Mouse (Mus musculus) CH12.LX (cell line): Measurements from ENCODE around the gene Ifrd2. TPM values are rescaled to one million over a fixed set of nuclear protein-coding genes. Genes with fewer than 3 reads are reported as not detected.

Experiments
- DNase-seq: peaks from one replicate; pipeline ENCODE4 v3.0.0-alpha.2; 2013; ENCODE audit errors: extremely low read depth
- H3K27ac ChIP-seq: 2 replicates; pipeline ENCODE4 v1.5.1; 2012; ENCODE audit warnings: low read depth, mild to moderate bottlenecking, control low read depth, moderate library complexity; ENCODE audit not compliant: insufficient read depth
- H3K27me3 ChIP-seq: replicated peaks from 2 replicates; pipeline ENCODE3; 2012; ENCODE audit warnings: inconsistent platforms
- H3K36me3 ChIP-seq, 2 experiments: replicated peaks in 1 of 2; 2 replicates each; pipeline versions ENCODE3 to v1.6.1; 2012; ENCODE audit warnings: inconsistent platforms in 1 of 2, low read length in 1 of 2, mild to moderate bottlenecking in 1 of 2, mixed read lengths in 1 of 2, moderate library complexity in 1 of 2; ENCODE audit not compliant: control insufficient read depth in 1 of 2, insufficient read depth in 1 of 2
- H3K4me1 ChIP-seq, 2 experiments: 2 replicates each; pipeline ENCODE4 v1.6.1; 2012; ENCODE audit warnings: inconsistent platforms in 1 of 2, moderate library complexity in 1 of 2; ENCODE audit not compliant: insufficient read depth in 2 of 2, control insufficient read depth in 1 of 2
- H3K4me2 ChIP-seq: 2 replicates; pipeline ENCODE4 v1.6.1; 2012; ENCODE audit warnings: low read depth, mild to moderate bottlenecking, control low read depth; ENCODE audit not compliant: poor library complexity, insufficient read depth, severe bottlenecking
- H3K4me3 ChIP-seq, 3 experiments: fragments of 150-350 bp in 1 of 3; sonication (generic) in 1 of 3; replicated peaks in 1 of 3; 2 replicates each; pipeline versions ENCODE3 to v1.5.1; 2011 to 2012; ENCODE audit warnings: low read depth in 2 of 3, low read length in 2 of 3, mild to moderate bottlenecking in 2 of 3, moderate library complexity in 2 of 3, control low read depth in 1 of 3, improper control_type of control experiment in 1 of 3, inconsistent platforms in 1 of 3, mixed read lengths in 1 of 3; ENCODE audit not compliant: poor library complexity in 1 of 3
- H3K79me2 ChIP-seq: replicated peaks from 2 replicates; pipeline ENCODE4 v1.6.1; 2012; ENCODE audit warnings: mild to moderate bottlenecking, moderate library complexity; ENCODE audit not compliant: control insufficient read depth, poor library complexity, insufficient read depth, severe bottlenecking; ENCODE audit errors: extremely low read depth
- H3K9ac ChIP-seq: 2 replicates; pipeline ENCODE4 v1.6.1; 2012; ENCODE audit warnings: low read depth, mild to moderate bottlenecking, control low read depth, moderate library complexity; ENCODE audit not compliant: insufficient read depth
- H3K9me3 ChIP-seq: replicated peaks from 2 replicates; pipeline ENCODE3; 2012; ENCODE audit warnings: low read length, inconsistent platforms, mixed read lengths
- BHLHE40 ChIP-seq: IDR thresholded peaks from 2 replicates; pipeline ENCODE4 v1.6.1; 2011; ENCODE audit warnings: mild to moderate bottlenecking, low read depth, low read length, improper control_type of control experiment
- CHD1 ChIP-seq: IDR thresholded peaks from 2 replicates; pipeline ENCODE4 v1.6.1; 2012; ENCODE audit warnings: low read depth, low read length, improper control_type of control experiment, inconsistent platforms
- CTCF ChIP-seq, 2 experiments: IDR thresholded peaks in 1 of 2; conservative IDR thresholded peaks in 1 of 2; 2 replicates each; pipeline ENCODE4 v1.5.1; 2011 to 2012; ENCODE audit warnings: low read depth in 2 of 2, low read length in 2 of 2, improper control_type of control experiment in 1 of 2, inconsistent platforms in 1 of 2, mild to moderate bottlenecking in 1 of 2, moderate library complexity in 1 of 2
- E2F4 ChIP-seq: IDR thresholded peaks from 2 replicates; pipeline ENCODE4 v1.6.1; 2011; ENCODE audit warnings: low read depth, low read length, improper control_type of control experiment; ENCODE audit not compliant: insufficient replicate concordance
- EP300 ChIP-seq: IDR thresholded peaks from 2 replicates; pipeline ENCODE4 v1.6.1; 2011; ENCODE audit warnings: low read length, improper control_type of control experiment
- ETS1 ChIP-seq: conservative IDR thresholded peaks from 2 replicates; pipeline ENCODE4 v1.6.1; 2012; ENCODE audit warnings: low read depth, mild to moderate bottlenecking, inconsistent platforms, low read length, improper control_type of control experiment, moderate library complexity
- HCFC1 ChIP-seq: IDR thresholded peaks from 2 replicates; pipeline ENCODE4 v1.6.1; 2012; ENCODE audit warnings: low read depth, mild to moderate bottlenecking, inconsistent platforms, low read length, improper control_type of control experiment
- JUN ChIP-seq: IDR thresholded peaks from 2 replicates; pipeline ENCODE4 v1.6.1; 2011; ENCODE audit warnings: low read depth, mild to moderate bottlenecking, low read length, improper control_type of control experiment, moderate library complexity; ENCODE audit not compliant: insufficient read depth
- MAFK ChIP-seq: IDR thresholded peaks from 2 replicates; pipeline ENCODE4 v1.6.1; 2011; ENCODE audit warnings: low read length, improper control_type of control experiment; ENCODE audit not compliant: insufficient replicate concordance
- MAZ ChIP-seq: IDR thresholded peaks from 2 replicates; pipeline ENCODE4 v1.6.1; 2012; ENCODE audit warnings: low read depth, mild to moderate bottlenecking, inconsistent platforms, low read length, improper control_type of control experiment, moderate library complexity
- MEF2A ChIP-seq: IDR thresholded peaks from 2 replicates; pipeline ENCODE4 v1.6.1; 2014; ENCODE audit warnings: low read depth, mild to moderate bottlenecking, inconsistent platforms, low read length, improper control_type of control experiment, borderline replicate concordance
- MYC ChIP-seq: IDR thresholded peaks from 2 replicates; pipeline ENCODE4 v1.6.1; 2011; ENCODE audit warnings: low read depth, mild to moderate bottlenecking, improper control_type of control experiment, low read length
- PAX5 ChIP-seq: IDR thresholded peaks from 2 replicates; pipeline ENCODE4 v1.6.1; 2012; ENCODE audit warnings: low read length, inconsistent platforms, mixed read lengths
- POLR2A ChIP-seq: IDR thresholded peaks from 2 replicates; pipeline ENCODE4 v1.6.1; 2011; ENCODE audit warnings: low read depth, mild to moderate bottlenecking, improper control_type of control experiment, low read length
- RAD21 ChIP-seq: IDR thresholded peaks from 2 replicates; pipeline ENCODE4 v1.6.1; 2011; ENCODE audit warnings: low read depth, mild to moderate bottlenecking, low read length, improper control_type of control experiment, moderate library complexity
- RCOR1 ChIP-seq: conservative IDR thresholded peaks from 2 replicates; pipeline ENCODE4 v1.6.1; 2012; ENCODE audit warnings: low read depth, mild to moderate bottlenecking, inconsistent platforms, low read length, improper control_type of control experiment
- SIN3A ChIP-seq: IDR thresholded peaks from 2 replicates; pipeline ENCODE4 v1.6.1; 2012; ENCODE audit warnings: low read length, improper control_type of control experiment, inconsistent platforms
- SMC3 ChIP-seq: IDR thresholded peaks from 2 replicates; pipeline ENCODE4 v1.6.1; 2011; ENCODE audit warnings: low read depth, low read length, improper control_type of control experiment
- TCF12 ChIP-seq: IDR thresholded peaks from 2 replicates; pipeline ENCODE4 v1.6.1; 2014; ENCODE audit warnings: low read depth, mild to moderate bottlenecking, inconsistent platforms, low read length, improper control_type of control experiment
- USF1 ChIP-seq: IDR thresholded peaks from 2 replicates; pipeline ENCODE4 v1.6.1; 2014; ENCODE audit warnings: low read depth, mild to moderate bottlenecking, inconsistent platforms, low read length, improper control_type of control experiment
- USF2 ChIP-seq: conservative IDR thresholded peaks from 2 replicates; pipeline ENCODE4 v1.6.1; 2011; ENCODE audit warnings: low read depth, low read length, improper control_type of control experiment
- ZNF384 ChIP-seq: IDR thresholded peaks from 2 replicates; pipeline ENCODE4 v1.6.1; 2012; ENCODE audit warnings: low read depth, low read length, improper control_type of control experiment, inconsistent platforms
- dilution Hi-C: fragments of 300-500 bp; cut with MboI; formaldehyde crosslinking; loops from 2 replicates; pipeline ENCODE4 v1.14.3; 2020; ENCODE audit warnings: low sequenced_read_pairs; ENCODE audit not compliant: extremely low pct_unique_long_range_greater_than_20kb, extremely low pct_ligation_motif_present
- in situ Hi-C: fragments of 300-500 bp; cut with MboI; formaldehyde crosslinking; loops from 3 replicates; pipeline ENCODE4 v1.14.3; 2019; ENCODE audit warnings: low sequenced_read_pairs, low pct_ligation_motif_present, low pct_unique_long_range_greater_than_20kb, mixed read lengths
- polyA plus RNA-seq: library from polyadenylated mRNA; unstranded; fragments of >175 nt; gene quantifications from 2 replicates; pipeline ENCODE4 v1.2.1, GENCODE M21; 2012; ENCODE audit warnings: low read depth; ENCODE audit not compliant: insufficient read length
- total RNA-seq, 2 experiments: library from RNA; depleted of rRNA; stranded (reverse); fragments of 300-350 nt in 1 of 2; fragments of >200 nt in 1 of 2; gene quantifications; 2 replicates each; pipeline ENCODE4 v1.2.3; 2012 to 2014

Gene Ifrd2
- total and polyA plus RNA-seq, 3 experiments: 62.8 to 143 (median 91.3) TPM

- peaks cover 30 to 74% of the 10 kb centered on the region in 2 experiments for H3K36me3 ChIP-seq
- no peak overlapping the region for H3K4me2 ChIP-seq
- in situ Hi-C loops: no loop called here
- H3K9ac ChIP-seq: no peak overlapping the region
- no peaks in the 10 kb centered on the region for H3K9me3 ChIP-seq
- no peaks in the 10 kb centered on the region for H3K27me3 ChIP-seq
- DNase-seq: no peak
- no peak for TF ChIP-seq MAFK
- TF ChIP-seq CTCF (conservative IDR thresholded peaks at IDR 0.05 in 1 of 2, IDR thresholded peaks at IDR 0.05 in 1 of 2; ENCODE audit: low read depth in 2 of 2, low read length in 2 of 2): peak in 1 of 2 experiments; percentile 15; a peak in 1 of 4 replicates
- H3K4me1 ChIP-seq: peaks cover 31 to 64% of the 10 kb centered on the region in 2 experiments
- no peak overlapping the region for H3K27ac ChIP-seq
- dilution Hi-C loops: no loop called here
- H3K4me3 ChIP-seq: no peak overlapping the region
- H3K79me2 ChIP-seq: peaks cover 55% of the 10 kb centered on the region
Observed at GRCm38 (mm10) chr9:107625351-107626128, 38.1 kb downstream of the Ifrd2 start.

DNA sequence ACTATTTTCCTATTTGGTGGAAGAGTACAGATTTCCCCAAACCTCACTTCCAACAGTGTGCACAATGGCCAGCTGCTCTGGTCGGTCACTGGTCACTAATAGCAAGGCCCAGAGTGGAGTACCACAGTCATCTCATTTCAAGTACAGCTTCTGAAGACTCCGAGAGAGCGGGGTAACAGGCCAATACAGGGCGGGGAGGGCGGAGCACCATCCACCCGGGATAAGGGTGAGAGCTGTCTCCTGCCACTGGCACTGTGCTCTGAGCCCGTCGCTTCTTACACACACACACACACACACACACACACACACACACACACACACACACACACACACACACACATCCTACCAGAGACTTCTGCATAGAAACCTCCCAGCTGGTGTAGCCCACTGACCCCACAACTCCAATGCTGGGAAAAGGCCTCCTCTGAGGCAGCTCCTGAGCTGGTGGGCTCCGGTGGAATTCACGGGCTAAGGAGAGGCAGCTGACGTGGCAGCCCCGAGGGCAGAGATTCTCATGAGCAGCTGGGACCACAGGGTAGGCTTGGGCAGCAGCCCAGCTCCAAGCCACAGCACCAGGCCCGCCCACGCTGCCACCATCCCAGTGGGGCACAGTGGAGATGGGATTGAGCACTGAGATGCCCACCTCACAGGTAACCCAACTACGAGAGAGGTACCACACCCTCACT, 38.9 kb downstream of the Ifrd2 start:
- Histone ChIP-seq H3K4me3 (no peak overlapping the region), H3K4me2 (no peak overlapping the region), H3K27ac (no peak overlapping the region), H3K9ac (no peak overlapping the region), H3K79me2 (peaks cover 63% of the 10 kb centered on the region), H3K9me3 (no peaks in the 10 kb centered on the region), H3K4me1 (peaks cover 33 to 72% of the 10 kb centered on the region in 2 experiments), H3K27me3 (no peaks in the 10 kb centered on the region), H3K36me3 (peaks cover 29 to 75% of the 10 kb centered on the region in 2 experiments)
- dilution Hi-C loops: no loop called here
- TF ChIP-seq RCOR1 (no peak), JUN (no peak), CHD1 (no peak), MEF2A (no peak), HCFC1 (no peak), MAFK (no peak), ZNF384 (no peak), SMC3 (no peak), E2F4 (no peak)
- in situ Hi-C loops: no loop called here
- DNase-seq: no peak

DNA sequence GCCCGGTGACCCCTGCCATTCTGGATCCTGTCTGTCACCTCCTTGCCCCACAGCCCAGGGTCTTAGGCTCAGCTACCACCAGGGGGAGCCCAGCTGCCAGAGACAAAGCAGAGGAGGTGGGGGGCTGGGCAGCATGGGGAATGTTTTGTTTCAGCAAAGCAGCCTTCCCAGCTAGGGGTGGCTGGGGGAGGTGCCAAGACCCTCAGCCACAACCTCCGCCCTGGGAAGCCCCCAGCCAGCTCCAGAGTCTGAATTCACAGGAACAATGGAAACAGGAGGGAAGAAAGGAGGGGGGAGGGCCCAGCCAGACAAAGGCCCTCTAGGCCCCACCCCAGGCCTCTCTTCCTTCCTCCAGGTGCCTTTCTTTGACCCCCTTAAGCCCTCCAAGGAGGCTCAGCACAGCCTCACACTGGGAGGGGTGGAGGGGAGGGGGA, 39.4 kb downstream of the Ifrd2 start:
- Histone ChIP-seq H3K9me3 (no peaks in the 10 kb centered on the region), H3K4me1 (peaks cover 33 to 77% of the 10 kb centered on the region in 2 experiments), H3K4me2 (no peak overlapping the region), H3K27me3 (no peaks in the 10 kb centered on the region), H3K9ac (peak overlapping the region; percentile 2; the same call in 1 of the 2 replicates), H3K79me2 (peaks cover 68% of the 10 kb centered on the region), H3K27ac (no peak overlapping the region), H3K4me3 (no peak overlapping the region), H3K36me3 (peaks cover 29 to 77% of the 10 kb centered on the region in 2 experiments)
- dilution Hi-C loops: no loop called here
- in situ Hi-C loops: no loop called here
- peak; percentile 79 for DNase-seq
- TF ChIP-seq RCOR1: 0 out of 2 replicates have a peak, but pooled peaks have one; percentile 38
- peak; percentile 49; the same call in 1 of the 2 replicates for TF ChIP-seq BHLHE40
- TF ChIP-seq ETS1: no peak
- TF ChIP-seq EP300: no peak
- TF ChIP-seq CHD1: no peak
- TF ChIP-seq POLR2A: no peak
- peak; percentile 52; the same call in 1 of the 2 replicates for TF ChIP-seq TCF12
- peak; percentile 45 for TF ChIP-seq HCFC1
- no peak for TF ChIP-seq MYC
- no peak for TF ChIP-seq MAFK
- peak; percentile 43; the same call in 1 of the 2 replicates for TF ChIP-seq SIN3A
- no peak for TF ChIP-seq USF1
- TF ChIP-seq MAZ: peak; percentile 87
- peak; percentile 95 for TF ChIP-seq SMC3
- no peak for TF ChIP-seq PAX5
- no peak for TF ChIP-seq USF2
- peak; percentile 70 for TF ChIP-seq RAD21
- peak; percentile 67; the same call in 1 of the 2 replicates for TF ChIP-seq MEF2A
